Mouse (Mus musculus) ovary, adult 18-20 months (tissue): ENCODE data around the gene Fermt2.

Experiments used
- DNase-seq: peaks from one replicate; pipeline ENCODE4 v3.0.0; 2022; ENCODE audit warnings: low spot score, mixed read lengths

Fermt2 gene

GRCm38 (mm10) chr14:45463599-45463998 is 66.3 kb downstream of the Fermt2 start:
- peak; percentile 44 for DNase-seq

GRCm38 (mm10) chr14:45462875-45463475 is 66.9 kb downstream of the Fermt2 start:
- no peak for DNase-seq

- DNase-seq = no peak
Measured at GRCm38 (mm10) chr14:45462374-45462773, 67.5 kb downstream of the Fermt2 start.

GRCm38 (mm10) chr14:45461945-45462344 is 68.0 kb downstream of the Fermt2 start:
- DNase-seq = no peak

GRCm38 (mm10) chr14:45460491-45460890 is 69.4 kb downstream of the Fermt2 start:
- no peak for DNase-seq

- no peak for DNase-seq
Measured at GRCm38 (mm10) chr14:45459877-45460276, 70.0 kb downstream of the Fermt2 start.

- peak; percentile 7 for DNase-seq
Measured at GRCm38 (mm10) chr14:45457003-45457402, 72.9 kb downstream of the Fermt2 start.

- DNase-seq = no peak
Measured at GRCm38 (mm10) chr14:45456502-45456846, 73.4 kb downstream of the Fermt2 start.

- no peak for DNase-seq
Measured at GRCm38 (mm10) chr14:45455651-45456501, 74.0 kb downstream of the Fermt2 start.

GRCm38 (mm10) chr14:45453538-45454233 is 76.2 kb downstream of the Fermt2 start:
- DNase-seq = no peak

GRCm38 (mm10) chr14:45452861-45453512 is 76.9 kb downstream of the Fermt2 start:
- DNase-seq = peak; percentile 48

GRCm38 (mm10) chr14:45452148-45452547 is 77.8 kb downstream of the Fermt2 start:
- no peak for DNase-seq

GRCm38 (mm10) chr14:45451090-45451489 is 78.8 kb downstream of the Fermt2 start:
- no peak for DNase-seq

GRCm38 (mm10) chr14:45446777-45447176 is 83.1 kb downstream of the Fermt2 start:
- DNase-seq = no peak

GRCm38 (mm10) chr14:45445445-45445844 is 84.5 kb downstream of the Fermt2 start:
- DNase-seq = peak; percentile 36

- no peak for DNase-seq
Measured at GRCm38 (mm10) chr14:45444870-45445269, 85.0 kb downstream of the Fermt2 start.

- DNase-seq = no peak
Measured at GRCm38 (mm10) chr14:45442781-45443560, 86.9 kb downstream of the Fermt2 start.

- DNase-seq = no peak
Measured at GRCm38 (mm10) chr14:45441291-45441690, 88.6 kb downstream of the Fermt2 start.

- no peak for DNase-seq
Measured at GRCm38 (mm10) chr14:45439387-45439786, 90.5 kb downstream of the Fermt2 start.

GRCm38 (mm10) chr14:45438931-45439275 is 91.0 kb downstream of the Fermt2 start:
- no peak for DNase-seq

- no peak for DNase-seq
Measured at GRCm38 (mm10) chr14:45438250-45438930, 91.5 kb downstream of the Fermt2 start.
